In genomic region chr3:116905898-116906297, GRCm38 (mm10) we compare ENCODE assay signal across 10 mouse cellular contexts. TPM values are rescaled to one million over a fixed set of nuclear protein-coding genes. Genes with fewer than 3 reads are reported as not detected.
DNase-seq lines count a peak whose midpoint lies in the region; ATAC-seq and TF ChIP-seq lines count a peak whose summit lies in the region.
"Had no signal": no experiment of that assay in that cellular context is flagged by ENCODE, and none has a peak within 500 bp of the region (broad histone marks: within the 10 kb centered on the region; RNA-seq: fewer than 3 reads in every experiment).

No protein-coding gene starts in this region.

- H3K36me3 ChIP-seq in forebrain, postnatal 0 days (ENCODE audit: insufficient read depth): no peaks in the 10 kb centered on the region
- no peaks in the 10 kb centered on the region for H3K36me3 ChIP-seq in forebrain, embryonic 13.5 days (ENCODE audit: poor library complexity, severe bottlenecking)
- H3K36me3 ChIP-seq in heart, embryonic 16.5 days (ENCODE audit: control insufficient read depth, insufficient read depth): no peaks in the 10 kb centered on the region
- H3K36me3 ChIP-seq in limb, embryonic 14.5 days (ENCODE audit: control insufficient read depth, insufficient read depth, low read length): no peaks in the 10 kb centered on the region
- H3K36me3 ChIP-seq in liver, embryonic 11.5 days (ENCODE audit: control insufficient read depth, insufficient read depth, low read length): peaks cover 7% of the 10 kb centered on the region; the same call in 1 of the 2 replicates

- no peaks in the 10 kb centered on the region for H3K27me3 ChIP-seq in forebrain, postnatal 0 days (ENCODE audit: insufficient read depth, low read length)
- no peaks in the 10 kb centered on the region for H3K27me3 ChIP-seq in forebrain, embryonic 13.5 days
- H3K27me3 ChIP-seq in heart, embryonic 16.5 days (ENCODE audit: control insufficient read depth, insufficient read depth, low read length): no peaks in the 10 kb centered on the region
- no peaks in the 10 kb centered on the region for H3K27me3 ChIP-seq in limb, embryonic 14.5 days (ENCODE audit: control insufficient read depth, insufficient read depth, low read length)
- H3K27me3 ChIP-seq in liver, embryonic 11.5 days (replicated peaks; ENCODE audit: control insufficient read depth, insufficient read depth, low read length): no peaks in the 10 kb centered on the region
- H3K27me3 ChIP-seq: megakaryocyte, embryonic 14.5 days had no signal

- no peak overlapping the region for H3K4me3 ChIP-seq in forebrain, postnatal 0 days (ENCODE audit: low read depth, low read length)
- H3K4me3 ChIP-seq in forebrain, embryonic 13.5 days: no peak overlapping the region
- H3K4me3 ChIP-seq in heart, embryonic 16.5 days (ENCODE audit: low read length): no peak overlapping the region
- no peak overlapping the region for H3K4me3 ChIP-seq in limb, embryonic 14.5 days (replicated peaks; ENCODE audit: low read length)
- no peak overlapping the region for H3K4me3 ChIP-seq in liver, embryonic 11.5 days (ENCODE audit: low read depth, low read length)
- H3K4me3 ChIP-seq: megakaryocyte, embryonic 14.5 days had no signal

- no peaks in the 10 kb centered on the region for H3K4me1 ChIP-seq in forebrain, postnatal 0 days (ENCODE audit: insufficient read depth)
- H3K4me1 ChIP-seq in forebrain, embryonic 13.5 days: 0 out of 2 replicates have a peak, but pooled peaks cover 4% of the 10 kb centered on the region
- H3K4me1 ChIP-seq in heart, embryonic 16.5 days (ENCODE audit: control insufficient read depth, insufficient read depth, low read length): no peaks in the 10 kb centered on the region
- no peaks in the 10 kb centered on the region for H3K4me1 ChIP-seq in limb, embryonic 14.5 days (ENCODE audit: control insufficient read depth, insufficient read depth, low read length)
- H3K4me1 ChIP-seq in liver, embryonic 11.5 days (replicated peaks; ENCODE audit: control insufficient read depth, insufficient read depth, low read length): no peaks in the 10 kb centered on the region
- H3K4me1 ChIP-seq: megakaryocyte, embryonic 14.5 days had no signal

- H3K4me2 ChIP-seq in forebrain, postnatal 0 days (ENCODE audit: low read depth): no peak overlapping the region
- no peak overlapping the region for H3K4me2 ChIP-seq in forebrain, embryonic 13.5 days
- no peak overlapping the region for H3K4me2 ChIP-seq in heart, embryonic 16.5 days (ENCODE audit: low read depth, low read length)
- no peak overlapping the region for H3K4me2 ChIP-seq in limb, embryonic 14.5 days (replicated peaks; ENCODE audit: low read depth, low read length, severe bottlenecking)
- no peak overlapping the region for H3K4me2 ChIP-seq in liver, embryonic 11.5 days

- H3K9ac ChIP-seq in forebrain, postnatal 0 days: no peak overlapping the region
- no peak overlapping the region for H3K9ac ChIP-seq in forebrain, embryonic 13.5 days
- no peak overlapping the region for H3K9ac ChIP-seq in heart, embryonic 16.5 days (ENCODE audit: low read length)
- no peak overlapping the region for H3K9ac ChIP-seq in limb, embryonic 14.5 days (ENCODE audit: low read depth, low read length, severe bottlenecking)
- no peak overlapping the region for H3K9ac ChIP-seq in liver, embryonic 11.5 days (ENCODE audit: low read depth, low read length)

- WGBS in forebrain, postnatal 0 days: 73% methylated on average over 16 of the region's 16 CpGs
- 91% methylated on average over 16 of the region's 16 CpGs for WGBS in forebrain, embryonic 13.5 days
- 73% methylated on average over 16 of the region's 16 CpGs for WGBS in heart, embryonic 16.5 days
- WGBS in limb, embryonic 14.5 days: 56% methylated on average over 16 of the region's 16 CpGs
- 90% methylated on average over 16 of the region's 16 CpGs for WGBS in liver, embryonic 11.5 days

- DNase-seq in forebrain, postnatal 0 days: peak; percentile 45
- DNase-seq in brain, embryonic 14.5 days (ENCODE audit: low read depth): peak; percentile 32
- DNase-seq in limb, embryonic 14.5 days (ENCODE audit: low spot score): peak; percentile 21
- DNase-seq in kidney, postnatal 25 days: no peak
- DNase-seq in liver, embryonic 11.5 days (ENCODE audit: low spot score): no peak

- no peaks in the 10 kb centered on the region for H3K9me3 ChIP-seq in forebrain, postnatal 0 days (ENCODE audit: low read length)
- H3K9me3 ChIP-seq in forebrain, embryonic 13.5 days (replicated peaks): no peaks in the 10 kb centered on the region
- no peaks in the 10 kb centered on the region for H3K9me3 ChIP-seq in heart, embryonic 16.5 days (replicated peaks; ENCODE audit: control insufficient read depth, low read length)
- H3K9me3 ChIP-seq in limb, embryonic 14.5 days (ENCODE audit: control insufficient read depth, low read length): no peaks in the 10 kb centered on the region
- H3K9me3 ChIP-seq in liver, embryonic 11.5 days (ENCODE audit: control insufficient read depth, low read length): no peaks in the 10 kb centered on the region
- H3K9me3 ChIP-seq: G1E; megakaryocyte, embryonic 14.5 days had no signal

- peak overlapping the region; percentile 29; the same call in 1 of the 2 replicates for H3K27ac ChIP-seq in forebrain, postnatal 0 days (ENCODE audit: low read depth, low read length)
- H3K27ac ChIP-seq in forebrain, embryonic 13.5 days: no peak overlapping the region
- no peak overlapping the region for H3K27ac ChIP-seq in heart, embryonic 16.5 days (ENCODE audit: low read length)
- no peak overlapping the region for H3K27ac ChIP-seq in limb, embryonic 14.5 days (replicated peaks; ENCODE audit: low read depth, low read length)
- no peak overlapping the region for H3K27ac ChIP-seq in liver, embryonic 11.5 days (ENCODE audit: low read depth, low read length)

- peak; percentile 52 for ATAC-seq in forebrain, postnatal 0 days
- ATAC-seq in forebrain, embryonic 13.5 days: no peak
- ATAC-seq in heart, embryonic 16.5 days (replicated peaks; ENCODE audit: extremely low read depth, insufficient read depth, low FRiP score): peak; percentile 52; the same call in 1 of the 2 replicates
- ATAC-seq in limb, embryonic 14.5 days (ENCODE audit: low FRiP score, low read depth): 0 out of 2 replicates have a peak, but pooled peaks have one; percentile 34
- ATAC-seq in erythroblast, adult 5-6 weeks (replicated peaks; ENCODE audit: low FRiP score, poor library complexity, severe bottlenecking): no peak
- no peak for ATAC-seq in liver, embryonic 11.5 days (replicated peaks; ENCODE audit: low FRiP score)

- no peak for TF ChIP-seq POLR2A in brain, embryonic 14.5 days (IDR thresholded peaks at IDR 0.05; ENCODE audit: borderline replicate concordance, extremely low read depth, insufficient read depth, insufficient read length, poor library complexity, severe bottlenecking)
- TF ChIP-seq POLR2A in limb, embryonic 14.5 days (IDR thresholded peaks at IDR 0.05; ENCODE audit: borderline replicate concordance, extremely low read depth, insufficient read depth, insufficient read length): no peak

- no peak for TF ChIP-seq CTCF in forebrain, postnatal 0 days (IDR thresholded peaks at IDR 0.05; ENCODE audit: low read depth)
- no peak for TF ChIP-seq CTCF in brain, embryonic 14.5 days (IDR thresholded peaks at IDR 0.05; ENCODE audit: borderline replicate concordance, extremely low read depth, insufficient read depth, insufficient read length)

RNA-seq across cellular contexts. Expression of gene Frrs1, which starts 46.6 kb away (rescaled TPM):
- total RNA-seq in forebrain, postnatal 0 days (2014; rRNA removed): 2.7 and 3.8 TPM in 2 replicates
- 2.0 and 5.9 TPM in 2 replicates for polyA plus RNA-seq in forebrain, postnatal 0 days (2015; fragmentation: Nextera tagmentation; extraction: Ambion mirVana)
- 3.8 and 5.3 TPM in 2 replicates for polyA plus RNA-seq in forebrain, embryonic 13.5 days (2015; fragmentation: Nextera tagmentation; extraction: Ambion mirVana)
- 2.9 and 4.0 TPM in 2 replicates for polyA plus RNA-seq in brain, embryonic 14.5 days (2012; rRNA removed)
- 13.8 and 21.9 TPM in 2 replicates for polyA plus RNA-seq in heart, embryonic 16.5 days (2015; fragmentation: Nextera tagmentation; extraction: Ambion mirVana)
- 6.4 and 8.2 TPM in 2 replicates for polyA plus RNA-seq in limb, embryonic 14.5 days (2012; rRNA removed)
- 12.4 and 13.2 TPM in 2 replicates for polyA plus RNA-seq in limb, embryonic 14.5 days (2014; fragmentation: Nextera tagmentation; extraction: Ambion mirVana)
- 6.5 and 11.3 TPM in 2 replicates for total RNA-seq in erythroblast, adult 5-6 weeks (2015; ENCODE audit: low replicate concordance)
- total RNA-seq in erythroblast, adult 5-6 weeks (2017; ENCODE audit: low replicate concordance): 5.6 and 9.5 TPM in 2 replicates
- 66.7 and 73.0 TPM in 2 replicates for polyA plus RNA-seq in liver, embryonic 11.5 days (2014; fragmentation: Nextera tagmentation; extraction: Ambion mirVana)

Comparison
In these comparisons a context has a peak if more than half of its experiments do, and no peak if none do; other contexts are left out.
1. ATAC-seq: peak in forebrain, postnatal 0 days (single experiment), heart, embryonic 16.5 days (single experiment) and limb, embryonic 14.5 days (single experiment); none in forebrain, embryonic 13.5 days (single experiment), erythroblast, adult 5-6 weeks (single experiment) and liver, embryonic 11.5 days (single experiment).
2. DNase-seq: peak in forebrain, postnatal 0 days (single experiment), brain, embryonic 14.5 days (single experiment) and limb, embryonic 14.5 days (single experiment); none in kidney, postnatal 25 days (0 of 2) and liver, embryonic 11.5 days (single experiment).